Mouse (Mus musculus): Measurements from ENCODE around the gene Nisch. TPM values are rescaled to one million over a fixed set of nuclear protein-coding genes. Genes with fewer than 3 reads are reported as not detected.
A peak's percentile ranks its signal among the peaks of the same experiment; 100 is the strongest.

Nisch gene
- polyA plus RNA-seq, 1 experiment = 160 TPM

- H3K36me3 ChIP-seq (ENCODE audit: control insufficient read depth, insufficient read depth) = peaks cover 43% of the 10 kb centered on the region
These were observed 11.5 kb downstream of the Nisch start for GRCm38 (mm10) chr14:31205244-31205561.

GRCm38 (mm10) chr14:31204844-31205243, 11.9 kb downstream of the Nisch start:
- H3K4me3 ChIP-seq (ENCODE audit: insufficient read depth, poor library complexity, severe bottlenecking) = peak overlapping the region; percentile 88
- H3K79me2 ChIP-seq (ENCODE audit: control insufficient read depth, insufficient read depth) = peaks cover 79% of the 10 kb centered on the region
- H3K36me3 ChIP-seq (ENCODE audit: control insufficient read depth, insufficient read depth) = peaks cover 46% of the 10 kb centered on the region
- H3K79me3 ChIP-seq (ENCODE audit: low read depth) = peaks cover 62% of the 10 kb centered on the region
- no peaks in the 10 kb centered on the region for H3K27me3 ChIP-seq (ENCODE audit: control insufficient read depth, insufficient read depth, insufficient read length)
- H3ac ChIP-seq (ENCODE audit: control insufficient read depth, insufficient read length, low read depth) = peak overlapping the region; percentile 77
- no peak for TF ChIP-seq USF1 (IDR thresholded peaks at IDR 0.05; ENCODE audit: low read depth)
- TF ChIP-seq FOSL1 (IDR thresholded peaks at IDR 0.05; ENCODE audit: insufficient read depth, low read length, poor library complexity, severe bottlenecking) = no peak
- no peak for TF ChIP-seq CTCF (IDR thresholded peaks at IDR 0.05; ENCODE audit: control insufficient read depth, insufficient read depth, insufficient read length)
- no peak for TF ChIP-seq CEBPB (IDR thresholded peaks at IDR 0.05; ENCODE audit: low read depth)
- no peak for TF ChIP-seq MYOG (IDR thresholded peaks at IDR 0.05; ENCODE audit: control insufficient read depth, extremely low read depth, insufficient read length)
- TF ChIP-seq MAX (IDR thresholded peaks at IDR 0.05) = no peak
- no peak for TF ChIP-seq MYOD1 (IDR thresholded peaks at IDR 0.05; ENCODE audit: control insufficient read depth, insufficient read length, low read depth)

More at GRCm38 (mm10) chr14:31205244-31205561, 11.5 kb downstream of the Nisch start:
- TF ChIP-seq MYOD1 (IDR thresholded peaks at IDR 0.05; ENCODE audit: control insufficient read depth, insufficient read length, low read depth) (no peak), CTCF (IDR thresholded peaks at IDR 0.05; ENCODE audit: control insufficient read depth, insufficient read depth, insufficient read length) (no peak), MYOG (IDR thresholded peaks at IDR 0.05; ENCODE audit: control insufficient read depth, extremely low read depth, insufficient read length) (no peak), MAX (IDR thresholded peaks at IDR 0.05) (no peak), CEBPB (IDR thresholded peaks at IDR 0.05; ENCODE audit: low read depth) (no peak)
- Histone ChIP-seq H3K4me3 (ENCODE audit: insufficient read depth, poor library complexity, severe bottlenecking) (peak overlapping the region; percentile 88), H3K27me3 (ENCODE audit: control insufficient read depth, insufficient read depth, insufficient read length) (no peaks in the 10 kb centered on the region), H3K79me2 (ENCODE audit: control insufficient read depth, insufficient read depth) (peaks cover 76% of the 10 kb centered on the region), H3K79me3 (ENCODE audit: low read depth) (peaks cover 58% of the 10 kb centered on the region), H3ac (ENCODE audit: control insufficient read depth, insufficient read length, low read depth) (peak overlapping the region; percentile 77)

- Histone ChIP-seq H3K4me3 (ENCODE audit: insufficient read depth, poor library complexity, severe bottlenecking) (no peak overlapping the region), H3K27me3 (ENCODE audit: control insufficient read depth, insufficient read depth, insufficient read length) (no peaks in the 10 kb centered on the region), H3K79me2 (ENCODE audit: control insufficient read depth, insufficient read depth) (peaks cover 98% of the 10 kb centered on the region), H3K36me3 (ENCODE audit: control insufficient read depth, insufficient read depth) (peaks cover 84% of the 10 kb centered on the region), H3ac (ENCODE audit: control insufficient read depth, insufficient read length, low read depth) (no peak overlapping the region), H3K79me3 (ENCODE audit: low read depth) (peaks cover 73% of the 10 kb centered on the region)
- no peak for TF ChIP-seq MYOG (IDR thresholded peaks at IDR 0.05; ENCODE audit: control insufficient read depth, extremely low read depth, insufficient read length)
- no peak for TF ChIP-seq FOSL1 (IDR thresholded peaks at IDR 0.05; ENCODE audit: insufficient read depth, low read length, poor library complexity, severe bottlenecking)
These were observed 16.7 kb downstream of the Nisch start for GRCm38 (mm10) chr14:31200038-31200437.

- Histone ChIP-seq H3K79me3 (ENCODE audit: low read depth) (peaks cover 72% of the 10 kb centered on the region), H3ac (ENCODE audit: control insufficient read depth, insufficient read length, low read depth) (no peak overlapping the region), H3K27me3 (ENCODE audit: control insufficient read depth, insufficient read depth, insufficient read length) (no peaks in the 10 kb centered on the region), H3K79me2 (ENCODE audit: control insufficient read depth, insufficient read depth) (peaks cover 98% of the 10 kb centered on the region), H3K4me3 (ENCODE audit: insufficient read depth, poor library complexity, severe bottlenecking) (no peak overlapping the region), H3K36me3 (ENCODE audit: control insufficient read depth, insufficient read depth) (peaks cover 88% of the 10 kb centered on the region)
- no peak for TF ChIP-seq FOSL1 (IDR thresholded peaks at IDR 0.05; ENCODE audit: insufficient read depth, low read length, poor library complexity, severe bottlenecking)
- no peak for TF ChIP-seq MYOG (IDR thresholded peaks at IDR 0.05; ENCODE audit: control insufficient read depth, extremely low read depth, insufficient read length)
- no peak for TF ChIP-seq MYOD1 (IDR thresholded peaks at IDR 0.05; ENCODE audit: control insufficient read depth, insufficient read length, low read depth)
- no peak for TF ChIP-seq USF1 (IDR thresholded peaks at IDR 0.05; ENCODE audit: low read depth)
- TF ChIP-seq MAX (IDR thresholded peaks at IDR 0.05) = no peak
- TF ChIP-seq CTCF (IDR thresholded peaks at IDR 0.05; ENCODE audit: control insufficient read depth, insufficient read depth, insufficient read length) = no peak
- no peak for TF ChIP-seq CEBPB (IDR thresholded peaks at IDR 0.05; ENCODE audit: low read depth)
These were observed 17.1 kb downstream of the Nisch start for GRCm38 (mm10) chr14:31199599-31199998.

GRCm38 (mm10) chr14:31197547-31198516, 18.9 kb downstream of the Nisch start:
- TF ChIP-seq MAX (IDR thresholded peaks at IDR 0.05) (peak; percentile 94), MYOG (IDR thresholded peaks at IDR 0.05; ENCODE audit: control insufficient read depth, extremely low read depth, insufficient read length) (no peak), USF1 (IDR thresholded peaks at IDR 0.05; ENCODE audit: low read depth) (peak; percentile 79), MYOD1 (IDR thresholded peaks at IDR 0.05; ENCODE audit: control insufficient read depth, insufficient read length, low read depth) (peak; percentile 70)
- H3K27me3 ChIP-seq (ENCODE audit: control insufficient read depth, insufficient read depth, insufficient read length) = no peaks in the 10 kb centered on the region
- H3ac ChIP-seq (ENCODE audit: control insufficient read depth, insufficient read length, low read depth) = peak overlapping the region; percentile 68
- H3K79me3 ChIP-seq (ENCODE audit: low read depth) = peaks cover 69% of the 10 kb centered on the region
- peaks cover 98% of the 10 kb centered on the region for H3K79me2 ChIP-seq (ENCODE audit: control insufficient read depth, insufficient read depth)
- H3K4me3 ChIP-seq (ENCODE audit: insufficient read depth, poor library complexity, severe bottlenecking) = no peak overlapping the region
- H3K36me3 ChIP-seq (ENCODE audit: control insufficient read depth, insufficient read depth) = peaks cover 81% of the 10 kb centered on the region

GRCm38 (mm10) chr14:31195968-31196367, 20.8 kb downstream of the Nisch start:
- Histone ChIP-seq H3K36me3 (ENCODE audit: control insufficient read depth, insufficient read depth) (peaks cover 82% of the 10 kb centered on the region), H3K27me3 (ENCODE audit: control insufficient read depth, insufficient read depth, insufficient read length) (no peaks in the 10 kb centered on the region), H3K79me2 (ENCODE audit: control insufficient read depth, insufficient read depth) (peaks cover 98% of the 10 kb centered on the region), H3K4me3 (ENCODE audit: insufficient read depth, poor library complexity, severe bottlenecking) (no peak overlapping the region), H3ac (ENCODE audit: control insufficient read depth, insufficient read length, low read depth) (no peak overlapping the region), H3K79me3 (ENCODE audit: low read depth) (peaks cover 61% of the 10 kb centered on the region)
- TF ChIP-seq CTCF (IDR thresholded peaks at IDR 0.05; ENCODE audit: control insufficient read depth, insufficient read depth, insufficient read length) = peak; percentile 4
- TF ChIP-seq MYOD1 (IDR thresholded peaks at IDR 0.05; ENCODE audit: control insufficient read depth, insufficient read length, low read depth) = no peak
